Mouse (Mus musculus): ENCODE measurements around the gene Tenm1.
A peak's percentile ranks its signal among the peaks of the same experiment; 100 is the strongest.

The Tenm1 gene

GRCm38 (mm10) chrX:43428855-43429263 lies at the start of gene Tenm1:
Tenm1 (minus strand) TSS chrX:43429126.
- DNase-seq (ENCODE audit: low read depth, low spot score) = peak; percentile 93

DNA sequence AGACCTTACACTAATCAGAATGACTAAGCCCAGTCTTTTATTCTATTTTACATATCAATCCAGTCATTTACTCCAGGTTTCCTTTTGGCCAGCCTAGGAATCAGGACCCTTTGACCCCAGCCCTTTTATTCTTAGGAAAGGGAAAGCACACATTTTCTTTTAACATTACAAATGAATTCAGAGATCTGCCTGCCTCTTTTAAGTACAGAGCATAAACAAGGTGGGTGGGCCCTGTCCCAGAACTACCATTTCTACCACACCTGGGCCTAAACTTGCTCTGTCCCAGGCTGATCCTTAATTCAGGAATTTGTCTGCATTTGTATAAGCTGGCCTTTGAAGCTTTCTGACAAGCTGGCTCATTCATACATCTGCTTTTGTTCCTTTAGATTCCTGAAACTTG lies 38.4 kb upstream of the Tenm1 start:
- DNase-seq (ENCODE audit: low read depth, low spot score) = no peak

DNA sequence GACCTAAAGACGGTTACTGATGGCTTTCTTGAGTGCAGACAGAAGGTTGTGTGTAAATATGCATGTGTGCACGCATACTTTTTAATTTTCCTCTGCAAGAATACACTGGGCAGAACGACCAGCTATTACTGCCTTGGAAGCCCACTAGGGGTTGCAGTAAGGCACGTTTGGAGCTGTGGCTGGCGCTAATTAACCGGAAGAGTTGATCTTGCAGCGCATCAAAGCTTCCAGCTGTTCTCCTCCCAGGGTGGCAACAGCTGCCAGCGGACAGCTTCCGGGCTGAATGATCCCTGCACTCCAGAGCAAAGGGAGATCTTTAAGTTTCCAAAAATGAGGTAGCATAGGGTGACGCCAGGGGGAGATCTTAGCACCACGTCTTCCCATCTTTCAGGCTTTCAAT lies 1.7 kb upstream of the Tenm1 start:
- peak; percentile 54 for DNase-seq (ENCODE audit: low read depth, low spot score)

- DNase-seq (ENCODE audit: low read depth, low spot score) = peak; percentile 86
Measured at GRCm38 (mm10) chrX:43429982-43430531, 1.1 kb upstream of the Tenm1 start.

GRCm38 (mm10) chrX:43429337-43429736 lies 411 bp upstream of the Tenm1 start:
- DNase-seq (ENCODE audit: low read depth, low spot score) = peak; percentile 44

- peak; percentile 51 for DNase-seq (ENCODE audit: low read depth, low spot score)
Measured at GRCm38 (mm10) chrX:43427961-43428365, 963 bp downstream of the Tenm1 start.

GRCm38 (mm10) chrX:43427111-43427510 lies 1.8 kb downstream of the Tenm1 start:
- DNase-seq (ENCODE audit: low read depth, low spot score) = peak; percentile 81

DNA sequence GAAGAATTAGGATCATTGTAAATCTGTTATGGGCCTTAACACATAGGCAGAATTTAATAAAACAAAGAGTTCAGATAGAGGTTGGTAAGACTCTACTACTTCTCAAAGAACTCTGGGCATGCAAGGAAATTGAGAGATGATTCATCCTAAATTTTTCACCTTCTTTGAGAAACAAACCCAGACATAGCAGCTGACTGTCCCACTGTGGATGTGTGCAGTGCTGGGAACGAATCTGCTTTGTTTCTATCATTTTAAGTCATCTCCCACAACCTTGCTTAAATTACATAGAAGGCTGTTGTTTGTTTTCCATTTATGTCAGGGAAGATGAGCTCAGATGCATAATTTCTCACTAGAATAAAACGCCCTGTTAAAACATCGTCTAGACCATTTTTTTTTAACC lies 31.0 kb downstream of the Tenm1 start:
- DNase-seq (ENCODE audit: low read depth, low spot score) = peak; percentile 47

GRCm38 (mm10) chrX:43388106-43388505 lies 40.8 kb downstream of the Tenm1 start:
- no peak for DNase-seq (ENCODE audit: low read depth, low spot score)

- DNase-seq (ENCODE audit: low read depth, low spot score) = no peak
Measured at GRCm38 (mm10) chrX:43372526-43372925, 56.4 kb downstream of the Tenm1 start.

DNA sequence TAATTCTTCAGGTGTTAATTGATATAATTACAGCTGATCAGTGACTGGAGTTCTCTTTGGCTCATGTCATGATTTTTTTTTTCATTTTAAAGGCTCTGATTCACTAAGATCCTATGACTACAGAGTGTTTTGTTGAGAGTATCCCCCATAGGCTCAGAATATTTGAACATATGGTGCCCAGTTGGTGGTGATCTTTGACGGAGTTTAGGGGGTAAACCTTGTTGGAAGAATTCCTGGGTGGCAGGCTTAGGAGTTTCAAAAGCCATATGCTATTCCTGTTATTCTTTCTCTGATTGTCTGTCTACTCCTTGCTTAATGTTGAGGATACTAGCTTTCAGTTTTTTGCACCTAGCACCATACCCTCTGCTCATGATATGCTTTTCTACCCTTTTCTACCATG lies 109.6 kb downstream of the Tenm1 start:
- peak; percentile 71 for DNase-seq (ENCODE audit: low read depth, low spot score)

DNA sequence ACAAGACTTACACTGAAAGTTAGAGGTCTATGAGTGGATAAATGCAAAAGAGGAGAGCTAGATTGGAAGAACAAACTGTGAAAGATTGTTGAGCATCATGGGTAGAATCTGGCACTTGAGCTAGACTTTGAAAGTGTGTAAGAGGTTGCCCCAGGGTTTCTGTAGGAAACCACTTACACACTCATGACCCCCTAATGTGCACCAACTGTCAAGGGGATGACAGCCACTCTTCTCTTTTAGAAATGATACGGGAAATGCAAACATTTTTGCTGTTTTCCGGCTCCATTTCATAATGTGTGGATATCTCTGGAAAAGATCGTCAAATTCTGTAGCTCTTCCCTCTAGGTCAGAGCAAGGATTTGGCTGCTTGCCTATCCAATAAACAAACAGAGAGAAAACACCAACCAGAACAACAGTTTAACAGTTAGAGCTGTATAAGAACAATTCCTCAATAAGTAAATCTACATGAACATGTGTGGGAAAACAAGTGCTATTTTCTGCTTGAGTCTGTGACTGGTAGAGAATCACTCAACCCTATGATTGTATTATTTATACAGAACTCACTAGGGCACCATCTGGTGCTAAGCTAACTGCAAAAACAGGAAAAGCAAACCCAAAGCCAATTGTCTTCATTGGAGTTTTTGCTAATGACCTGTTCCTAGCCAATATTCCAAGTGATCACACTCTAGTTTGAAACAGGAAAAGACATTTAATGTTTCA lies 111.0 kb downstream of the Tenm1 start:
- DNase-seq (ENCODE audit: low read depth, low spot score) = peak; percentile 90

- DNase-seq (ENCODE audit: low read depth, low spot score) = peak; percentile 32
Measured at GRCm38 (mm10) chrX:43235844-43236243, 193.1 kb downstream of the Tenm1 start.

- DNase-seq (ENCODE audit: low read depth, low spot score) = peak; percentile 48
Measured at GRCm38 (mm10) chrX:43205003-43205402, 223.9 kb downstream of the Tenm1 start.

DNA sequence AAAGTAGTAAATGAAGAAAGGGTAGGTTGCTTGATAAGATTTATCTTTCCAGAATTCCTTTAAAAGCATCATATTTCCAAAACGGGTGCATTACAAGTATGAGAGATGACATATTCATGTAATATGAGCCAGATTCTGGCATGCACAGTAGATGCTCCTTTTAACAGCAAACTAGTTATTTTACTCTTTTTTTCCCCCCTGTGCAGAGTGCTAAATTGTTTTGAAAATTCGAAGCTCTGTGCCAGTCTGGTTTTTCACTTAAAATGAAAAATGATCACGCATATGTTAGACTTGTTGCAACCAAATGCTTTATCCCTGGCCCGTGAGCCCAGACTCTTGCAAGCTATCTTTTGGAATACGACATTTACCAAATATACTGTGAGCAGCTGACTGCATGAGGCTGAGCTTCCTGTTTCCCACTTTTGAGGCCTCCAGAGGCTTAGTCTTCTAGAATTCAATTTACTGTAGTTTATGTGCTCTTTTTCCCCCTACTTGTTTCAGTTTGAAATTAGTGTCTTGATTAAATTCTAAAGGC lies 226.6 kb downstream of the Tenm1 start:
- peak; percentile 31 for DNase-seq (ENCODE audit: low read depth, low spot score)

DNA sequence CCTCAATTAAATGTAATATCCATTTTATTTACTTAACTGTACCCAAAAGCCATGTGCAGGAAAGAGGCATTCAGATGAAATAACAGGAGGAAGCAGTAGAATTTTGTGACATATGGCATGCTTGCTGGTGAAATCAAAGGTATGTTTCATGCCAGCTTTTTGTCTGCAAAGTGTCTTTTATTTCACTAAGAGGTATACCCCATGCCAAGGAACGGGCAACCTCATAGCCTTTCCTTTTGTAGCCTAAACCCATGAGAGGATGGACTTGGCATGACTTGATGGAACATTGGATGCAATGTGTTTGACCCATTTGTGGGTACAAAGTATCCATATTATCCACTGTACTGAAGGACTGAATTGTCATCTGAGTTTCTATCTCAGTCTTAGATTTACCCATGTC lies 246.0 kb downstream of the Tenm1 start:
- DNase-seq (ENCODE audit: low read depth, low spot score) = peak; percentile 94

GRCm38 (mm10) chrX:43151561-43151960 lies 277.4 kb downstream of the Tenm1 start:
- peak; percentile 56 for DNase-seq (ENCODE audit: low read depth, low spot score)

DNA sequence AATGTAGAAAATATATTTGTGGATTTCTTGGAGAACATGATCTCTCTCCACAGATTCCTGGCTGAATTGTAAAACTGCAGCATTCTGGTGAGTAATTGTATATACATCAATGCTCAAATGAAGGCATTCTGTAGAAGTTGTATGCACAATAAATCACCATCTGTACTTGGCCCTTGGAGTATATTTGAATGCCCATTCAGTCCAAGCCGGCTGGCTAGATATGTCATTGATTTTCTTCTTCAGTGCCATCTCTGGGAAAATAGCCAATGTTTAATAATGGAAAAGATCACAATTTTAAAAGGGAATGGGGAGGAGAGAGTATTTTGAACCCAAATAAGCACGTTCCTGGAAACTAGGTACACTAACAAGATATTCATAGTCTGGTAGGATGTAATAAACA lies 299.2 kb downstream of the Tenm1 start:
- DNase-seq (ENCODE audit: low read depth, low spot score) = peak; percentile 82

GRCm38 (mm10) chrX:43122491-43122890 lies 306.4 kb downstream of the Tenm1 start:
- DNase-seq (ENCODE audit: low read depth, low spot score) = peak; percentile 94

- peak; percentile 60 for DNase-seq (ENCODE audit: low read depth, low spot score)
Measured at GRCm38 (mm10) chrX:43122001-43122400, 306.9 kb downstream of the Tenm1 start.

DNA sequence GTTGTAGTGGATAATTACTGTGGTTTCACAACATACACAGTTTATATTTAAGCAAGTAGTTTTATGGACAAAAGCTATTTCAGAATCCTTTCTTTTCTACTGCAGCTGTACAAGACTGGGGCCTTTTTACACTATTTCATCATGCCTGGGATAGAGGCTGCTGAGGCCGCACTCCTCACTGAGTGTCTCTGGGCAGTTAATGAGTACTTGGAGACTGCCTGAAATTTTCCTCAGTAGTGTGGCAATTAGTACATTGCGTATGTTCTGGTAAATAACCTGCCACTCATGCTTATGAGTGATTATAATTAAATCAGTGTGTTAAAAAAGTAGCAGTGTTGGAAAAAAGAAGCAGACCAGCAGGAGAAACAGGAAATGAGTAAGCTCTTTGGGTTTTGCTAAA lies 442.8 kb downstream of the Tenm1 start:
- DNase-seq (ENCODE audit: low read depth, low spot score) = no peak

DNA sequence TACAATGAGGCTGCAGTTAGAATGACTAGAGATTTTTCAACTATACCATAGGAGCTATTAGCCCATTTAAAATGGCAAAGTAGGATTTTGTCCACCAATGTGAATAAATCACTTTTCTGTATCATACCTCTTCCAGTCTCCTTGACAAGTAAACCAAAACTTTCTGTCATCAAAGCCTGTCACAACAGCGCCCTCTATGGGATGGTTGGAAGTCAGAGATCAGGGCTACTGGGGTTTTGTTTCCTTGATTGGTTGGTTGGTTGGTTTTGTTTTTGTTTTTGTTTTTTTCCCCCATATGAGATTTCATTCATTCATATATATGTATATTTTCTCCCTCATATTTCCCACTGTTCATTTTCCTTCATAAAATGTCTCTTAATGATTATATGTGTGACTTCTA lies 455.4 kb downstream of the Tenm1 start:
- peak; percentile 10 for DNase-seq (ENCODE audit: low read depth, low spot score)

- no peak for DNase-seq (ENCODE audit: low read depth, low spot score)
Measured at GRCm38 (mm10) chrX:42967611-42968010, 461.3 kb downstream of the Tenm1 start.
